Mouse (Mus musculus) ES-CJ7 (cell line): ENCODE measurements at regions not wholly inside any gene's neighbourhood (a gene's known extent, or its start where the extent isn't known, plus 50 kb on each side); places are given as distances from the start of the nearest gene placed in this dataset.

Source experiments
- DNase-seq: peaks from one replicate; pipeline ENCODE4 v3.0.0; 2011; ENCODE audit warnings: low read depth, low spot score

DNA sequence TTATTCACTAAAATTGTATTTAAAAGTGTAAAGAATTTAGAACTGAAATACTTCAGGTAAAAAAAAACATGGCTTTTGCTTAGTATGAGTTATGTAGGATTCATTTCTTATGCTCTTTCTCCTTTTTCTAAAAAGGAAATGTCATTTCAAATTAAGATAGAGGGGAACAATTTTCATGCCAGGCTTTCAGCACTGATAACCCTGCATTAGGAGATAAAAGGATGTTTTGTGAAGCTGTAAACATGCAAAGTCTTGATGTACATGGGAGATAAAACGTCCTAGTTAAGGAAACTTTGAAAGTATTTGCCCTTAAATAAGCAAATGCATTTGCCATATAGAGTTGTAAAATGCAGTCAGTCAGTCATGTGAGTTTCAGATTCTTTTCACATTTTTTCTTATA lies 1923.7 kb downstream of the Hace1 start:
- DNase-seq, result no peak

DNA sequence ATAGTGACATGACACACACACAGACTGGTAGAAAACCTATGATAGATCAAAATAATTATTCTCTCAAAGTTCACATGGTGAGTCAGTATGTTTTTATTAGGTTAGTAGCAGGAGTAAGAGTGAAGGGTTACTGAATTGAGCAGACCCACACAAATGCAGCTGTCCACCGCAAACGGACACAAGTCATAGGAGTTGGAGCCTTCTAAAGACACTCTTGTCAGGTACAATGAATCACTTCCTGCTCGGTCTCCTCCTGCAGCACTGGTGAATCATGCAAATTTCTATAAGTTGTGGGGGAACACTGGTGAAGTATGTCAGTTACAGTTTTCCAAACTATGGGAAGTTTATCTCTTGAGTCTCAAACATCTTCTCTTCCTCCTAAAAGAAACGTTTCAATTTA lies 1931.6 kb downstream of the Hace1 start:
- DNase-seq, result no peak

DNA sequence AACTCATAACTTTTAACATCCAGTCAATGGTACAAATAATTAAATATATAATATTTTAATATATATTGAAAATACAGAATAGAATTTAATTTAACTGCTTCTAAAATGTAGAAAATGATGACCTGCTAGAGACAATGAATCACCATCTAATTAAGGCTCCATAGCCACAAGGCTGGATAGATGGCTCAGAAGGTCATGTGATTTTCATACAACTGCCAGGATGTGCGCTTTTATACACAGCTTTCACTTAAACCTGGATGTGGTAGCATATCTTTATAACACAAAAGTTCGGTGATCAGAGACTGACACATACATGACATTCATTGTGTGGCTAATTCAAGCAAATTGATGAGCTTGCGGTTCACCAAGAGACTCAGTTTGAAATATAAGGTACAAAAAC lies 1932.2 kb downstream of the Hace1 start:
- no peak for DNase-seq

GRCm38 (mm10) chr10:47517801-47518200 lies 1940.2 kb downstream of the Hace1 start:
- DNase-seq, result peak; percentile 77

- no peak for DNase-seq
Measured at GRCm38 (mm10) chr10:47566449-47567079, 1988.9 kb downstream of the Hace1 start.
